Mouse (Mus musculus): ENCODE results near the gene Evpl. TPM values are rescaled to one million over a fixed set of nuclear protein-coding genes. Genes with fewer than 3 reads are reported as not detected.

The Evpl gene
- polyA plus RNA-seq, 1 experiment from 2014 or later: 0.10 TPM

- Histone ChIP-seq H3K27ac (no peak overlapping the region), H3K4me1 (replicated peaks) (no peaks in the 10 kb centered on the region), H3K4me2 (no peak overlapping the region), H3K36me3 (no peaks in the 10 kb centered on the region), H3K9me3 (replicated peaks) (no peaks in the 10 kb centered on the region), H3K27me3 (peaks cover 45% of the 10 kb centered on the region), H3K4me3 (replicated peaks) (no peak overlapping the region), H3K9ac (no peak overlapping the region)
- DNase-seq (no peak), ATAC-seq (ENCODE audit: low read depth) (no peak)
- 67% methylated on average over 4 of the region's 4 CpGs for WGBS (ENCODE audit: insufficient replicate concordance)
Measured at GRCm38 (mm10) chr11:116228699-116229098, 9.2 kb downstream of the Evpl start.

DNA sequence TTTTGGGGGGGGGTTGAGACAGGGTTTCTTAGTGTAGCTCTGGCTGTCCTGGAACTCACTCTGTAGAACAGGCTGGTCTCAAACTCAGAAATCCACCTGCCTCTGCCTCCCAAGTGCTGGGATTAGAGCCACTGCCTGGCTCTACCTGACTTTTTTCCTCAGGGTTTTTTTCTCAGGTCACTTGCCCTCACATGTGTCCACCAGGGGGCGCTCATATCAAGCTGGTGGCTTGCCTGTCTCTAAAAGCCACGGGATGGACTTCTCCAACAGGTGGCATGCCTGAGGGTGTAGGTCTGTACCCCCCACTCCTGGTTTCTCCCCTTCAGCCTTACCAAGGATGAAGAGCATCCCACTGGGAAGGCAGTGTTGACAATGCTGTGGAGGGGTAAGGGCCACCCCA, 11.5 kb downstream of the Evpl start:
- H3K9ac ChIP-seq: no peak overlapping the region
- H3K4me2 ChIP-seq: no peak overlapping the region
- H3K27me3 ChIP-seq: peaks cover 55% of the 10 kb centered on the region
- H3K36me3 ChIP-seq: no peaks in the 10 kb centered on the region
- peaks cover 9% of the 10 kb centered on the region for H3K4me1 ChIP-seq (replicated peaks)
- DNase-seq: peak; percentile 69
- H3K4me3 ChIP-seq (replicated peaks): no peak overlapping the region
- 0 out of 2 replicates have a peak, but pooled peaks have one; percentile 14 for ATAC-seq (ENCODE audit: low read depth)
- WGBS (ENCODE audit: insufficient replicate concordance): 0% methylated on average over 2 of the region's 2 CpGs
- no peaks in the 10 kb centered on the region for H3K9me3 ChIP-seq (replicated peaks)
- no peak overlapping the region for H3K27ac ChIP-seq

GRCm38 (mm10) chr11:116222740-116223059, 15.2 kb downstream of the Evpl start:
- Histone ChIP-seq H3K4me2 (peak overlapping the region; percentile 48), H3K27ac (no peak overlapping the region), H3K27me3 (peaks cover 57% of the 10 kb centered on the region), H3K9ac (no peak overlapping the region), H3K4me1 (replicated peaks) (peaks cover 29% of the 10 kb centered on the region), H3K36me3 (no peaks in the 10 kb centered on the region), H3K4me3 (replicated peaks) (peak overlapping the region; percentile 35), H3K9me3 (replicated peaks) (no peaks in the 10 kb centered on the region)
- ATAC-seq (ENCODE audit: low read depth) (no peak), DNase-seq (no peak)
- 10% methylated on average over 23 of the region's 23 CpGs for whole genome bisulfite sequencing (ENCODE audit: insufficient replicate concordance)

- 9% methylated on average over 53 of the region's 53 CpGs for WGBS (ENCODE audit: insufficient replicate concordance)
- ATAC-seq (ENCODE audit: low read depth): no peak
- Histone ChIP-seq H3K4me3 (replicated peaks) (peak overlapping the region; percentile 35), H3K9me3 (replicated peaks) (no peaks in the 10 kb centered on the region), H3K9ac (no peak overlapping the region; the same call in 1 of the 2 replicates), H3K27ac (no peak overlapping the region), H3K4me2 (peak overlapping the region; percentile 48), H3K36me3 (no peaks in the 10 kb centered on the region), H3K4me1 (replicated peaks) (peaks cover 29% of the 10 kb centered on the region), H3K27me3 (peaks cover 57% of the 10 kb centered on the region)
- no peak for DNase-seq
Measured at GRCm38 (mm10) chr11:116221931-116222739, 15.7 kb downstream of the Evpl start.

DNA sequence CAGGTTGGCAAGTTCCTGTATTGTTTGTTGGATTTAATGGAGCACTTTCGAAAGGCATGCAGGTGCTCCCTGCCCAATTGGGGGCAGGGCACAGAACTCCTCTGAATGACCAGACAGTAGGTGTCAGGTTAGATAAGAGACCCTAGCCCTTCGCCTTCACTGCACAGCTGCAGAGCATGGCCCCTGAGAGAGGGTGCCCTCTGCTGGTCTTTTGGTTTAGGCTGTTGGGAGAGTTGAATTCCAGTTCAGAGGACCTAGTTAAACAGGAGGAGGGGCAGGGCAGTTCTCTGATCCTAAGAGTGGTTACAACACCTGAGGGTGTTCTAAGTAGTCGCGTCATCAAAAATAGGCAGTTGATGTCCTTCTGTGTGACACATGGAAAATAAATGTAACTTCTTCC, 18.0 kb downstream of the Evpl start:
- no peak for ATAC-seq (ENCODE audit: low read depth)
- Histone ChIP-seq H3K27me3 (peaks cover 48% of the 10 kb centered on the region), H3K9me3 (replicated peaks) (no peaks in the 10 kb centered on the region), H3K36me3 (no peaks in the 10 kb centered on the region), H3K4me3 (replicated peaks) (no peak overlapping the region), H3K4me2 (no peak overlapping the region), H3K27ac (no peak overlapping the region), H3K4me1 (replicated peaks) (peaks cover 29% of the 10 kb centered on the region), H3K9ac (no peak overlapping the region)
- WGBS (ENCODE audit: insufficient replicate concordance): 15% methylated on average over 4 of the region's 4 CpGs
- DNase-seq: peak; percentile 43

DNA sequence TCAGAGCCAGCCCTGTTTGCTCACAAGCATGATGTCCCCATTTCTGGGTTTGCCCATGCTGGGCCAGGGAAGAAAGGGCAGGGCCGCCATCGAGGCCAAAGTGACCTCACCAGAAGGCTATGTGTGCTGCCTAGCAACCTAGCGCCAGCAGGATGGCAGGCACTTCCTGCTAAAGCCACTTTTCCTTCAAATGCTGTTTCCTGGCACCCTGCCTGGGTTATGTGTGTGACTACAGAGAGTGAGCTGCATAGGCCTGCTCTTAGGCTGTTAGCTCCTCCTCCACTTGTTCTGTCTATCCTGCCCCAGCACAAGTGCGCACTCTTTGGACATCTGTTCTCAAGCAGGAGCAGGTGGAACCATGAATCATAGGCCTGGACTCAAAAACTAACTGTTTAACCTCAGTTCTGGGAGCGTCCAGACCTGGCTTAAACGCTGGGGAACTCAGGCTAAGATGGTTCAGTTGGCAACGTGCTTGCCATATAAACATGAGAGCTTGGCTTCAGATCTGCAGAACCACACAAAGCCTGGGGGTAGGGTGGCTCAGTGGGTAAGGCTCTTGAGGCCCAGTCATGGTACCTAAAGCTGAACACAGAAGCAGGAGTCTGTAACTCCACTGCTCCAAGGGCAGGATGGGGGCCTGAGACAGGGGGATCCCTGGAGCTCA, 19.0 kb downstream of the Evpl start:
- Histone ChIP-seq H3K36me3 (no peaks in the 10 kb centered on the region), H3K4me1 (replicated peaks) (peaks cover 29% of the 10 kb centered on the region), H3K9me3 (replicated peaks) (no peaks in the 10 kb centered on the region), H3K4me2 (no peak overlapping the region), H3K27ac (peak overlapping the region; percentile 66), H3K9ac (no peak overlapping the region), H3K27me3 (peaks cover 38% of the 10 kb centered on the region), H3K4me3 (replicated peaks) (no peak overlapping the region)
- peak; percentile 33 for ATAC-seq (ENCODE audit: low read depth)
- DNase-seq: no peak
- 42% methylated on average over 7 of the region's 7 CpGs for WGBS (ENCODE audit: insufficient replicate concordance)

- no peaks in the 10 kb centered on the region for H3K9me3 ChIP-seq (replicated peaks)
- H3K4me3 ChIP-seq (replicated peaks): no peak overlapping the region
- H3K9ac ChIP-seq: no peak overlapping the region
- peaks cover 32% of the 10 kb centered on the region for H3K27me3 ChIP-seq
- no peak overlapping the region for H3K4me2 ChIP-seq
- H3K36me3 ChIP-seq: no peaks in the 10 kb centered on the region
- peaks cover 29% of the 10 kb centered on the region for H3K4me1 ChIP-seq (replicated peaks)
- no peak for ATAC-seq (ENCODE audit: low read depth)
- peak overlapping the region; percentile 66 for H3K27ac ChIP-seq
- DNase-seq: no peak
- 67% methylated on average over 2 of the region's 2 CpGs for WGBS (ENCODE audit: insufficient replicate concordance)
Measured at GRCm38 (mm10) chr11:116218263-116218662, 19.6 kb downstream of the Evpl start.

GRCm38 (mm10) chr11:116216549-116216948, 21.3 kb downstream of the Evpl start:
- Histone ChIP-seq H3K4me1 (replicated peaks) (peaks cover 20% of the 10 kb centered on the region), H3K4me2 (no peak overlapping the region), H3K4me3 (replicated peaks) (no peak overlapping the region), H3K27me3 (peaks cover 14% of the 10 kb centered on the region), H3K9me3 (replicated peaks) (no peaks in the 10 kb centered on the region), H3K9ac (no peak overlapping the region), H3K36me3 (no peaks in the 10 kb centered on the region; the same call in 1 of the 2 replicates), H3K27ac (no peak overlapping the region)
- no peak for DNase-seq
- ATAC-seq (ENCODE audit: low read depth): no peak
- 69% methylated on average over 11 of the region's 11 CpGs for WGBS (ENCODE audit: insufficient replicate concordance)

DNA sequence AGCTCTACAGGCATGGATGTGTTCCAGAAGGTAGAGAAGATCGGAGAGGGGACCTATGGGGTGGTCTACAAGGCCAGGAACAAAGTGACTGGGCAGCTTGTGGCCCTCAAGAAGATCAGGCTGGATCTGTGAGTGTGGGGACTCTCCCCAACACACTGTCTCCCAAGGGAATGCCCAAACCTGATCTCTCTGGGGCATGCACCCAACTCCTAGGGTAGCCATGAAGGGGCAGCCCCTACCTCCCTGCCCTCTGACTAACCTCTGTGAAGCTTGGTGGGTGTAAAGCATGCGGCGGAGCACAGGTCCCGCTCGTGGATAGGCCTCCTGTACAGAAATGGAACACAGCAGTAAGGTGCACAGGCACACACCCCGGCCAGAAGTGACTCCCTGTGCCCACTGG, 21.9 kb downstream of the Evpl start:
- DNase-seq (no peak), ATAC-seq (ENCODE audit: low read depth) (no peak)
- Histone ChIP-seq H3K27ac (no peak overlapping the region), H3K9ac (no peak overlapping the region), H3K36me3 (no peaks in the 10 kb centered on the region; the same call in 1 of the 2 replicates), H3K27me3 (peaks cover 9% of the 10 kb centered on the region), H3K4me3 (replicated peaks) (no peak overlapping the region), H3K4me1 (replicated peaks) (peaks cover 24% of the 10 kb centered on the region), H3K9me3 (replicated peaks) (no peaks in the 10 kb centered on the region), H3K4me2 (no peak overlapping the region)
- WGBS (ENCODE audit: insufficient replicate concordance): 73% methylated on average over 6 of the region's 6 CpGs

GRCm38 (mm10) chr11:116215181-116215580, 22.7 kb downstream of the Evpl start:
- DNase-seq (no peak), ATAC-seq (ENCODE audit: low read depth) (no peak)
- WGBS (ENCODE audit: insufficient replicate concordance): 81% methylated on average over 7 of the region's 7 CpGs
- peaks cover 29% of the 10 kb centered on the region for H3K4me1 ChIP-seq (replicated peaks)
- H3K27ac ChIP-seq: no peak overlapping the region
- no peak overlapping the region for H3K4me2 ChIP-seq
- H3K27me3 ChIP-seq: peaks cover under 1% of the 10 kb centered on the region
- H3K4me3 ChIP-seq (replicated peaks): no peak overlapping the region
- H3K9me3 ChIP-seq (replicated peaks): no peaks in the 10 kb centered on the region
- H3K36me3 ChIP-seq: no peaks in the 10 kb centered on the region; the same call in 1 of the 2 replicates
- no peak overlapping the region for H3K9ac ChIP-seq

GRCm38 (mm10) chr11:116213877-116214510, 23.9 kb downstream of the Evpl start:
- no peak for DNase-seq
- H3K9ac ChIP-seq: no peak overlapping the region
- H3K36me3 ChIP-seq: no peaks in the 10 kb centered on the region; the same call in 1 of the 2 replicates
- no peak for ATAC-seq (ENCODE audit: low read depth)
- H3K27me3 ChIP-seq: no peaks in the 10 kb centered on the region
- H3K27ac ChIP-seq: no peak overlapping the region
- H3K9me3 ChIP-seq (replicated peaks): no peaks in the 10 kb centered on the region
- WGBS (ENCODE audit: insufficient replicate concordance): 74% methylated on average over 13 of the region's 13 CpGs
- H3K4me2 ChIP-seq: no peak overlapping the region
- no peak overlapping the region for H3K4me3 ChIP-seq (replicated peaks)
- H3K4me1 ChIP-seq (replicated peaks): peaks cover 21% of the 10 kb centered on the region
